Comparison of ENCODE assay signal across 8 mouse cellular contexts in the genomic region with DNA sequence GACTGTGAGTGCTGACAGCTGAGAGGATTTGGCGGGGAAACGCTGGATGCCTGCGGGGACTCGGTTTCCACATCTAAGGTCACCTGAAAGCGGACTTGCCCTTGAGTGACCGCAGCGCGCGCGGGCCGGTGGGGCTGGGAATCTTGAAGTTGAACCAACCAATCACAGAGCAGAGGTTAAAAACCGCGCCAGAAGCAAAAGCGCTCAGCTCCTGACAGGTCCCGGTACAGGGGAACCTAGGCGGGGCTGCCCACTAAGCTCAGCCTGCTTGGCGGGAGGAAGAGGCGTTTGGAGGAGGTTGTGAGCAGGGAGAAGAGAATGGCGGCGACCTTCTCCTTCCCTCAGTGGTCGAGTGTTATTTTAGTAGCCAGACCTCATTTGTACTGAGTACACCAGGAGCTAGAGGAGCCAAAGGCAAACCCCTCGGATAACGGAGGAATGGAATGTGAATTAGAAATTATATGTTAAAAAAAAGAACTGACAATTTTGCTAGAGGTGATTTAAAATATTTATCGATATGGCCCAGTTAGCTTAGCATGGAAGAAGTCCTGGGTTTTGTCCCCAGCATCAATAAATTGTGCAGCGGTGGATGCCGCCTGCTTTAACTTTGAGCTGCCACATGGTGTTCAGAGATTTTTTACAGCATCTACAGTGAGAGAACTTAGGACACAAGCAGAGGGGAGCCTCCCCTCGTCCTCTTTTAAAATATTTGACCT. TPM values are rescaled to one million over a fixed set of nuclear protein-coding genes. Genes with fewer than 3 reads are reported as not detected.
DNase-seq lines count a peak whose midpoint lies in the region; ATAC-seq and TF ChIP-seq lines count a peak whose summit lies in the region.

No protein-coding gene starts in this region.

- peaks cover 13% of the 10 kb centered on the region for H3K4me1 ChIP-seq in forebrain, embryonic 14.5 days (ENCODE audit: control insufficient read depth, insufficient read depth, low read length)
- 0 out of 2 replicates have a peak, but pooled peaks cover 8% of the 10 kb centered on the region for H3K4me1 ChIP-seq in kidney, postnatal 0 days (replicated peaks; ENCODE audit: insufficient read depth, low read length)
- H3K4me1 ChIP-seq in midbrain, embryonic 14.5 days (ENCODE audit: control insufficient read depth, insufficient read depth, low read length): peaks cover 11% of the 10 kb centered on the region

- H3K36me3 ChIP-seq in forebrain, embryonic 14.5 days (ENCODE audit: control insufficient read depth, insufficient read depth, low read length): peaks cover 11% of the 10 kb centered on the region
- H3K36me3 ChIP-seq in kidney, postnatal 0 days (ENCODE audit: insufficient read depth, low read length): peaks cover 2% of the 10 kb centered on the region; the same call in 1 of the 2 replicates
- no peaks in the 10 kb centered on the region for H3K36me3 ChIP-seq in midbrain, embryonic 14.5 days (ENCODE audit: control insufficient read depth, insufficient read depth, low read length)

- WGBS in forebrain, embryonic 14.5 days: under 1% methylated on average over 27 of the region's 27 CpGs
- WGBS in kidney, postnatal 0 days: 1% methylated on average over 27 of the region's 27 CpGs
- WGBS in midbrain, embryonic 14.5 days: under 1% methylated on average over 27 of the region's 27 CpGs

- peak; percentile 46 to 60 for DNase-seq in adrenal gland, adult (ENCODE audit: inconsistent age in 2 of 2, low spot score in 1 of 2)
- DNase-seq in adrenal gland, postnatal 4 days (ENCODE audit: low spot score in 2 of 2): no peak
- DNase-seq in Patski (ENCODE audit: low read depth, low spot score): no peak
- peak; percentile 52 for DNase-seq in forebrain, embryonic 14.5 days (ENCODE audit: low spot score)
- peak; percentile 63 for DNase-seq in kidney, postnatal 0 days (ENCODE audit: low spot score)
- DNase-seq in midbrain, embryonic 14.5 days: peak; percentile 40
- peak; percentile 59 to 70 for DNase-seq in thymus, postnatal 10 days (ENCODE audit: low spot score in 2 of 2)
- DNase-seq in frontal cortex, postnatal 10 days (ENCODE audit: low spot score in 2 of 2): no peak

- H3K9me3 ChIP-seq in forebrain, embryonic 14.5 days (replicated peaks; ENCODE audit: control insufficient read depth, low read length): no peaks in the 10 kb centered on the region
- H3K9me3 ChIP-seq in kidney, postnatal 0 days (replicated peaks; ENCODE audit: low read length): no peaks in the 10 kb centered on the region
- H3K9me3 ChIP-seq in midbrain, embryonic 14.5 days (ENCODE audit: control insufficient read depth, low read length): no peaks in the 10 kb centered on the region

- no peaks in the 10 kb centered on the region for H3K27me3 ChIP-seq in Patski
- no peaks in the 10 kb centered on the region for H3K27me3 ChIP-seq in forebrain, embryonic 14.5 days (replicated peaks; ENCODE audit: control insufficient read depth, insufficient read depth, low read length)
- H3K27me3 ChIP-seq in kidney, postnatal 0 days (ENCODE audit: insufficient read depth, low read length): no peaks in the 10 kb centered on the region
- H3K27me3 ChIP-seq in midbrain, embryonic 14.5 days (ENCODE audit: control insufficient read depth, insufficient read depth, low read length): peaks cover 6% of the 10 kb centered on the region; the same call in 1 of the 2 replicates

- H3K27ac ChIP-seq in forebrain, embryonic 14.5 days (ENCODE audit: low read depth, low read length): no peak overlapping the region
- 0 out of 2 replicates have a peak overlapping the region, but pooled peaks have one; percentile 13 for H3K27ac ChIP-seq in kidney, postnatal 0 days
- no peak overlapping the region for H3K27ac ChIP-seq in midbrain, embryonic 14.5 days (replicated peaks; ENCODE audit: low read depth, low read length)

- in situ Hi-C loops in Patski (cut with MboI; ENCODE audit: low pct_unique_long_range_greater_than_20kb): loop anchor here (5.0 kb wide), 1 partner anchor 35 kb away; no protein-coding TSS in a partner anchor

- POLR2A ChIA-PET in Patski (lab: Charles Lee): interaction anchor here (1.5 kb wide), 1 partner anchor 10 kb away, joined by 4 read pairs; no protein-coding TSS in a partner anchor

- peak overlapping the region; percentile 70 for H3K4me2 ChIP-seq in forebrain, embryonic 14.5 days (ENCODE audit: low read length)
- peak overlapping the region; percentile 84 for H3K4me2 ChIP-seq in kidney, postnatal 0 days (ENCODE audit: low read length)
- peak overlapping the region; percentile 81 for H3K4me2 ChIP-seq in midbrain, embryonic 14.5 days (ENCODE audit: low read length)

- H3K9ac ChIP-seq in forebrain, embryonic 14.5 days (ENCODE audit: low read length): peak overlapping the region; percentile 83
- peak overlapping the region; percentile 57; the same call in 1 of the 2 replicates for H3K9ac ChIP-seq in kidney, postnatal 0 days (ENCODE audit: low read depth, low read length)
- no peak overlapping the region for H3K9ac ChIP-seq in midbrain, embryonic 14.5 days (replicated peaks; ENCODE audit: low read length)

- CTCF ChIA-PET in Patski (lab: Charles Lee): interaction anchor here (1.1 to 6.0 kb wide), 4 partner anchors 9 to 245 kb away, joined by 5 to 69 read pairs (median 16); no protein-coding TSS in a partner anchor

- H3K4me3 ChIP-seq in forebrain, embryonic 14.5 days (ENCODE audit: low read depth, low read length): peak overlapping the region; percentile 86
- H3K4me3 ChIP-seq in kidney, postnatal 0 days (replicated peaks; ENCODE audit: low read depth, low read length): peak overlapping the region; percentile 68
- peak overlapping the region; percentile 87 for H3K4me3 ChIP-seq in midbrain, embryonic 14.5 days (replicated peaks; ENCODE audit: low read depth, low read length)

- ATAC-seq in Patski: peak; percentile 3
- ATAC-seq in forebrain, embryonic 14.5 days: no peak; the same call in 1 of the 2 replicates
- ATAC-seq in kidney, postnatal 0 days (replicated peaks; ENCODE audit: low FRiP score, low read depth): 0 out of 2 replicates have a peak, but pooled peaks have one; percentile 2
- no peak for ATAC-seq in midbrain, embryonic 14.5 days (ENCODE audit: low FRiP score, low TSS enrichment)

- TF ChIP-seq CTCF in Patski (IDR thresholded peaks at IDR 0.05): no peak
- TF ChIP-seq CTCF in kidney, postnatal 0 days (IDR thresholded peaks at IDR 0.05; ENCODE audit: low read depth): no peak

RNA-seq across cellular contexts. Expression of gene Rrm2, which starts 1.1 kb away (rescaled TPM):
- 10 to 100 TPM; 75.1 to 95.2 TPM for total RNA-seq in adrenal gland, postnatal 4 days (2021)
- polyA plus RNA-seq in Patski (2021): 129 TPM
- 136 and 139 TPM in 2 replicates for polyA plus RNA-seq in forebrain, embryonic 14.5 days (2014; fragmentation: Nextera tagmentation; extraction: Ambion mirVana)
- 101 and 136 TPM in 2 replicates for polyA plus RNA-seq in kidney, postnatal 0 days (2015; fragmentation: Nextera tagmentation; extraction: Ambion mirVana)
- polyA plus RNA-seq in midbrain, embryonic 14.5 days (2014; fragmentation: Nextera tagmentation; extraction: Ambion mirVana): 38.8 and 62.6 TPM in 2 replicates

RNA-seq across cellular contexts. Expression of gene Cys1, which starts 25.3 kb away (rescaled TPM):
- total RNA-seq in adrenal gland, postnatal 4 days (2021): 10 to 100 TPM in 1 of 2 experiments, 1 to 10 TPM in 1; 3.0 to 12.8 TPM
- 116 TPM for polyA plus RNA-seq in Patski (2021)
- 1.2 and 1.7 TPM in 2 replicates for polyA plus RNA-seq in forebrain, embryonic 14.5 days (2014; fragmentation: Nextera tagmentation; extraction: Ambion mirVana)
- 16.2 and 16.4 TPM in 2 replicates for polyA plus RNA-seq in kidney, postnatal 0 days (2015; fragmentation: Nextera tagmentation; extraction: Ambion mirVana)
- 1.4 and 1.8 TPM in 2 replicates for polyA plus RNA-seq in midbrain, embryonic 14.5 days (2014; fragmentation: Nextera tagmentation; extraction: Ambion mirVana)

RNA-seq across cellular contexts. Expression of gene Klf11, which starts 55.8 kb away (rescaled TPM):
- total RNA-seq in adrenal gland, postnatal 4 days (2021): 10 to 100 TPM; 30.7 TPM
- polyA plus RNA-seq in Patski (2021): 10.1 TPM
- polyA plus RNA-seq in forebrain, embryonic 14.5 days (2014; fragmentation: Nextera tagmentation; extraction: Ambion mirVana): 14.8 and 17.0 TPM in 2 replicates
- polyA plus RNA-seq in kidney, postnatal 0 days (2015; fragmentation: Nextera tagmentation; extraction: Ambion mirVana): 15.4 and 17.2 TPM in 2 replicates
- 15.9 and 21.9 TPM in 2 replicates for polyA plus RNA-seq in midbrain, embryonic 14.5 days (2014; fragmentation: Nextera tagmentation; extraction: Ambion mirVana)

Comparison
In these comparisons a context has a peak if more than half of its experiments do, and no peak if none do; other contexts are left out.
1. DNase-seq: peak in adrenal gland, adult (2 of 2), forebrain, embryonic 14.5 days (single experiment), kidney, postnatal 0 days (single experiment), midbrain, embryonic 14.5 days (single experiment) and thymus, postnatal 10 days (2 of 2); none in adrenal gland, postnatal 4 days (0 of 2), Patski (single experiment) and frontal cortex, postnatal 10 days (0 of 2).
2. ATAC-seq: peak in Patski (single experiment) and kidney, postnatal 0 days (single experiment); none in forebrain, embryonic 14.5 days (single experiment) and midbrain, embryonic 14.5 days (single experiment).
3. Peak in every context shown above with its lines, with median percentiles within 50 percentile points of each other: H3K4me2 ChIP-seq and H3K4me3 ChIP-seq.